Mouse (Mus musculus) lung, postnatal 36 days (tissue): ENCODE results near the gene Cdyl.
A peak's percentile ranks its signal among the peaks of the same experiment; 100 is the strongest.

Source experiments
- DNase-seq: peaks from one replicate; pipeline ENCODE4 v3.0.0; 2022; ENCODE audit warnings: mixed read lengths

Cdyl gene

GRCm38 (mm10) chr13:35764559-35764958 is 104.9 kb downstream of the Cdyl start:
- no peak for DNase-seq

- DNase-seq: peak; percentile 17
Measured at GRCm38 (mm10) chr13:35765817-35766216, 106.2 kb downstream of the Cdyl start.

- DNase-seq: no peak
Measured at GRCm38 (mm10) chr13:35769673-35770072, 110.0 kb downstream of the Cdyl start.

- no peak for DNase-seq
Measured at GRCm38 (mm10) chr13:35770421-35770820, 110.8 kb downstream of the Cdyl start.

- peak; percentile 56 for DNase-seq
Measured at GRCm38 (mm10) chr13:35771968-35772382, 112.3 kb downstream of the Cdyl start.

- no peak for DNase-seq
Measured at GRCm38 (mm10) chr13:35773763-35774162, 114.1 kb downstream of the Cdyl start.

- no peak for DNase-seq
Measured at GRCm38 (mm10) chr13:35776123-35776522, 116.5 kb downstream of the Cdyl start.

GRCm38 (mm10) chr13:35780714-35781113 is 121.1 kb downstream of the Cdyl start:
- no peak for DNase-seq

- no peak for DNase-seq
Measured at GRCm38 (mm10) chr13:35781755-35782154, 122.1 kb downstream of the Cdyl start.

- DNase-seq: peak; percentile 86
Measured at GRCm38 (mm10) chr13:35782949-35783348, 123.3 kb downstream of the Cdyl start.

GRCm38 (mm10) chr13:35783576-35783975 is 123.9 kb downstream of the Cdyl start:
- peak; percentile 47 for DNase-seq

GRCm38 (mm10) chr13:35784281-35784680 is 124.6 kb downstream of the Cdyl start:
- DNase-seq: no peak

GRCm38 (mm10) chr13:35785330-35785939 is 125.8 kb downstream of the Cdyl start:
- no peak for DNase-seq

- no peak for DNase-seq
Measured at GRCm38 (mm10) chr13:35786726-35787399, 127.2 kb downstream of the Cdyl start.

- DNase-seq: no peak
Measured at GRCm38 (mm10) chr13:35789577-35789976, 129.9 kb downstream of the Cdyl start.

GRCm38 (mm10) chr13:35790431-35790830 is 130.8 kb downstream of the Cdyl start:
- no peak for DNase-seq

- DNase-seq: no peak
Measured at GRCm38 (mm10) chr13:35794309-35794708, 134.7 kb downstream of the Cdyl start.

- DNase-seq: no peak
Measured at GRCm38 (mm10) chr13:35794774-35795173, 135.1 kb downstream of the Cdyl start.

- DNase-seq: no peak
Measured at GRCm38 (mm10) chr13:35795887-35796286, 136.3 kb downstream of the Cdyl start.

- no peak for DNase-seq
Measured at GRCm38 (mm10) chr13:35796352-35796751, 136.7 kb downstream of the Cdyl start.

- no peak for DNase-seq
Measured at GRCm38 (mm10) chr13:35797811-35798522, 138.3 kb downstream of the Cdyl start.

GRCm38 (mm10) chr13:35798645-35799044 is 139.0 kb downstream of the Cdyl start:
- DNase-seq: peak; percentile 65

GRCm38 (mm10) chr13:35800270-35800669 is 140.6 kb downstream of the Cdyl start:
- no peak for DNase-seq

- no peak for DNase-seq
Measured at GRCm38 (mm10) chr13:35805727-35806126, 146.1 kb downstream of the Cdyl start.
